Mouse (Mus musculus) adrenal gland, postnatal 14 days (tissue): ENCODE results near the gene Tpd52l1. TPM values are rescaled to one million over a fixed set of nuclear protein-coding genes. Genes with fewer than 3 reads are reported as not detected.

Experiments used
- DNase-seq: peaks from one replicate; pipeline ENCODE4 v3.0.0; 2021; ENCODE audit warnings: mixed read lengths
- total RNA-seq: library from RNA; stranded (reverse); gene quantifications from 2 replicates; pipeline ENCODE4 v1.2.3, GENCODE M21; 2021

The Tpd52l1 gene
- total RNA-seq, 1 experiment from 2014 or later: 29.6 TPM

GRCm38 (mm10) chr10:31351056-31351455, 94.7 kb downstream of the Tpd52l1 start:
- DNase-seq: peak; percentile 31

- peak; percentile 47 for DNase-seq
Measured at GRCm38 (mm10) chr10:31346401-31346800, 99.4 kb downstream of the Tpd52l1 start.

- no peak for DNase-seq
Measured at GRCm38 (mm10) chr10:31336432-31336831, 109.3 kb downstream of the Tpd52l1 start.

- peak; percentile 71 for DNase-seq
Measured at GRCm38 (mm10) chr10:31331225-31331775, 114.5 kb downstream of the Tpd52l1 start.

- DNase-seq: no peak
Measured at GRCm38 (mm10) chr10:31330286-31330962, 115.3 kb downstream of the Tpd52l1 start.

- peak; percentile 74 for DNase-seq
Measured at GRCm38 (mm10) chr10:31329436-31329835, 116.3 kb downstream of the Tpd52l1 start.

- DNase-seq: no peak
Measured at GRCm38 (mm10) chr10:31318491-31318890, 127.3 kb downstream of the Tpd52l1 start.

- DNase-seq: peak; percentile 88
Measured at GRCm38 (mm10) chr10:31312865-31313848, 132.6 kb downstream of the Tpd52l1 start, which contains the start of gene Hddc2. Gene Hddc2, plus strand, starts transcription at chr10:31313383.

GRCm38 (mm10) chr10:31307024-31307598, 138.6 kb downstream of the Tpd52l1 start:
- DNase-seq: no peak

- DNase-seq: no peak
Measured at GRCm38 (mm10) chr10:31303446-31303845, 142.3 kb downstream of the Tpd52l1 start.

- DNase-seq: no peak
Measured at GRCm38 (mm10) chr10:31300292-31300691, 145.5 kb downstream of the Tpd52l1 start.

GRCm38 (mm10) chr10:31298921-31299574, 146.7 kb downstream of the Tpd52l1 start:
- peak; percentile 69 for DNase-seq

GRCm38 (mm10) chr10:31298263-31298662, 147.5 kb downstream of the Tpd52l1 start:
- no peak for DNase-seq

- no peak for DNase-seq
Measured at GRCm38 (mm10) chr10:31297106-31297505, 148.7 kb downstream of the Tpd52l1 start.

GRCm38 (mm10) chr10:31296458-31296857, 149.3 kb downstream of the Tpd52l1 start:
- DNase-seq: no peak

- no peak for DNase-seq
Measured at GRCm38 (mm10) chr10:31295705-31296104, 150.1 kb downstream of the Tpd52l1 start.

- no peak for DNase-seq
Measured at GRCm38 (mm10) chr10:31288697-31289390, 156.9 kb downstream of the Tpd52l1 start.

GRCm38 (mm10) chr10:31287787-31288186, 158.0 kb downstream of the Tpd52l1 start:
- DNase-seq: no peak
